Mouse (Mus musculus) liver, adult 2 months (tissue): ENCODE results near the gene Pip4k2b. TPM values are rescaled to one million over a fixed set of nuclear protein-coding genes. Genes with fewer than 3 reads are reported as not detected.

Experiments used
- DNase-seq: peaks from one replicate; pipeline ENCODE4 v3.0.0-alpha.2; 2011; ENCODE audit warnings: low read depth, low spot score; ENCODE audit errors: extremely low read depth
- H3K27ac ChIP-seq: fragments of 200-500 bp; replicated peaks from 2 replicates; pipeline ENCODE4 v1.5.1; 2012; ENCODE audit warnings: low read depth, mild to moderate bottlenecking, control low read depth, inconsistent platforms, low read length; ENCODE audit not compliant: insufficient read depth
- H3K27me3 ChIP-seq: fragments of 200-500 bp; 2 replicates; pipeline ENCODE4 v1.6.1; 2012; ENCODE audit warnings: mild to moderate bottlenecking, moderate library complexity, low read length, inconsistent platforms; ENCODE audit not compliant: control insufficient read depth, insufficient read depth
- H3K36me3 ChIP-seq: fragments of 200-500 bp; 2 replicates; pipeline ENCODE4 v1.6.1; 2012; ENCODE audit warnings: low read length, inconsistent platforms; ENCODE audit not compliant: control insufficient read depth, insufficient read depth
- H3K4me1 ChIP-seq: fragments of 200-500 bp; 2 replicates; pipeline ENCODE4 v1.6.1; 2011; ENCODE audit warnings: low read length; ENCODE audit not compliant: control insufficient read depth, insufficient read depth
- H3K4me3 ChIP-seq: fragments of 200-500 bp; 2 replicates; pipeline ENCODE4 v1.5.1; 2011; ENCODE audit warnings: low read depth, mild to moderate bottlenecking, control low read depth, low read length, moderate library complexity; ENCODE audit not compliant: insufficient read depth
- H3K79me2 ChIP-seq: fragments of 200-500 bp; 2 replicates; pipeline ENCODE4 v1.6.1; 2012; ENCODE audit warnings: inconsistent platforms, mild to moderate bottlenecking, low read length, moderate library complexity; ENCODE audit not compliant: control insufficient read depth, insufficient read depth
- H3K9ac ChIP-seq: fragments of 200-500 bp; 2 replicates; pipeline ENCODE4 v1.6.1; 2012; ENCODE audit warnings: low read depth, mild to moderate bottlenecking, control low read depth, inconsistent platforms, low read length
- CTCF ChIP-seq: fragments of 200-500 bp; IDR thresholded peaks from 2 replicates; pipeline ENCODE4 v1.5.1; 2011; ENCODE audit warnings: low read depth, low read length, control low read depth
- POLR2A ChIP-seq: fragments of 200-500 bp; IDR thresholded peaks from 2 replicates; pipeline ENCODE4 v1.6.1; 2011; ENCODE audit warnings: low read length, control low read depth; ENCODE audit not compliant: insufficient read depth; ENCODE audit errors: extremely low read depth
- WGBS: fragments of 180-500 bp; shearing (Covaris S2); methylation state at CpG from one replicate; pipeline ENCODE4 v1.1.7; 2018; 5-methylcytosine and 5-hydroxymethylcytosine counted together
- polyA plus RNA-seq: library from polyadenylated mRNA; depleted of rRNA; stranded (reverse); fragments of >200 nt; gene quantifications from 2 replicates; pipeline ENCODE4 v1.2.3, GENCODE M21; 2012
- total RNA-seq: library from RNA; depleted of rRNA; stranded (reverse); fragments of >200 nt; gene quantifications from 2 replicates; pipeline ENCODE4 v1.2.3, GENCODE M21; 2014

Gene Pip4k2b
- total and polyA plus RNA-seq, 2 experiments, result 4.1 to 10.8 TPM

GRCm38 (mm10) chr11:97733689-97734088 lies 10.8 kb downstream of the Pip4k2b start:
- no peak overlapping the region for H3K4me3 ChIP-seq
- TF ChIP-seq POLR2A (no peak), CTCF (no peak)
- peaks cover 6% of the 10 kb centered on the region; the same call in 1 of the 2 replicates for H3K79me2 ChIP-seq
- peaks cover 5% of the 10 kb centered on the region for H3K4me1 ChIP-seq
- H3K27me3 ChIP-seq, result no peaks in the 10 kb centered on the region
- no peak overlapping the region for H3K9ac ChIP-seq
- DNase-seq, result no peak
- no peak overlapping the region for H3K27ac ChIP-seq
- peaks cover 12% of the 10 kb centered on the region for H3K36me3 ChIP-seq
- WGBS, result 58% methylated on average over 10 of the region's 10 CpGs

GRCm38 (mm10) chr11:97728730-97729129 lies 15.8 kb downstream of the Pip4k2b start:
- Histone ChIP-seq H3K9ac (no peak overlapping the region), H3K27ac (no peak overlapping the region), H3K4me1 (0 out of 2 replicates have a peak, but pooled peaks cover 1% of the 10 kb centered on the region), H3K36me3 (peaks cover 16% of the 10 kb centered on the region), H3K27me3 (no peaks in the 10 kb centered on the region), H3K4me3 (no peak overlapping the region), H3K79me2 (0 out of 2 replicates have a peak, but pooled peaks cover 3% of the 10 kb centered on the region)
- WGBS, result 93% methylated on average over 7 of the region's 7 CpGs
- DNase-seq, result no peak
- TF ChIP-seq CTCF (no peak), POLR2A (no peak)

- 87% methylated on average over 7 of the region's 7 CpGs for WGBS
- H3K27ac ChIP-seq, result no peak overlapping the region
- no peak for DNase-seq
- H3K4me3 ChIP-seq, result no peak overlapping the region
- H3K4me1 ChIP-seq, result 0 out of 2 replicates have a peak, but pooled peaks cover 1% of the 10 kb centered on the region
- TF ChIP-seq POLR2A, result no peak
- TF ChIP-seq CTCF, result no peak
- no peaks in the 10 kb centered on the region for H3K79me2 ChIP-seq
- no peaks in the 10 kb centered on the region for H3K27me3 ChIP-seq
- no peak overlapping the region for H3K9ac ChIP-seq
- H3K36me3 ChIP-seq, result peaks cover 16% of the 10 kb centered on the region
These were observed 16.2 kb downstream of the Pip4k2b start for GRCm38 (mm10) chr11:97728311-97728710.

GRCm38 (mm10) chr11:97723709-97724108 lies 20.8 kb downstream of the Pip4k2b start:
- TF ChIP-seq CTCF (no peak), POLR2A (no peak)
- no peak for DNase-seq
- peaks cover 16% of the 10 kb centered on the region; the same call in 1 of the 2 replicates for H3K36me3 ChIP-seq
- no peaks in the 10 kb centered on the region for H3K27me3 ChIP-seq
- H3K27ac ChIP-seq, result no peak overlapping the region
- no peak overlapping the region for H3K9ac ChIP-seq
- H3K4me3 ChIP-seq, result no peak overlapping the region
- 0 out of 2 replicates have a peak, but pooled peaks cover 1% of the 10 kb centered on the region for H3K4me1 ChIP-seq
- 73% methylated on average over 7 of the region's 7 CpGs for WGBS
- no peaks in the 10 kb centered on the region for H3K79me2 ChIP-seq

- no peaks in the 10 kb centered on the region for H3K27me3 ChIP-seq
- H3K4me3 ChIP-seq, result no peak overlapping the region
- 0 out of 2 replicates have a peak, but pooled peaks cover 1% of the 10 kb centered on the region for H3K4me1 ChIP-seq
- no peak for DNase-seq
- H3K9ac ChIP-seq, result no peak overlapping the region
- no peak for TF ChIP-seq POLR2A
- no peak for TF ChIP-seq CTCF
- no peaks in the 10 kb centered on the region for H3K79me2 ChIP-seq
- H3K36me3 ChIP-seq, result peaks cover 13% of the 10 kb centered on the region; the same call in 1 of the 2 replicates
- no peak overlapping the region for H3K27ac ChIP-seq
- WGBS, result 93% methylated on average over 4 of the region's 4 CpGs
These were observed 23.2 kb downstream of the Pip4k2b start for GRCm38 (mm10) chr11:97721338-97721737.

GRCm38 (mm10) chr11:97719041-97719440 lies 25.5 kb downstream of the Pip4k2b start:
- WGBS, result 84% methylated on average over 4 of the region's 4 CpGs
- H3K27ac ChIP-seq, result no peak overlapping the region
- no peaks in the 10 kb centered on the region for H3K79me2 ChIP-seq
- H3K36me3 ChIP-seq, result peaks cover 13% of the 10 kb centered on the region; the same call in 1 of the 2 replicates
- no peaks in the 10 kb centered on the region for H3K27me3 ChIP-seq
- no peak overlapping the region for H3K4me3 ChIP-seq
- H3K9ac ChIP-seq, result no peak overlapping the region
- no peak for DNase-seq
- peaks cover 9% of the 10 kb centered on the region; the same call in 1 of the 2 replicates for H3K4me1 ChIP-seq
- no peak for TF ChIP-seq CTCF
- TF ChIP-seq POLR2A, result no peak
